Mouse (Mus musculus): ENCODE results near the gene Ubash3b. TPM values are rescaled to one million over a fixed set of nuclear protein-coding genes. Genes with fewer than 3 reads are reported as not detected.

Ubash3b gene
- polyA plus RNA-seq, 2 experiments, result 6.1 to 10.3 TPM

GRCm38 (mm10) chr9:41031590-41032489 lies 129.7 kb downstream of the Ubash3b start:
- Histone ChIP-seq H3K9ac (ENCODE audit: low read depth, low read length, severe bottlenecking) (no peak overlapping the region), H3K27ac (replicated peaks; ENCODE audit: low read depth, low read length) (no peak overlapping the region)
- no peak for DNase-seq (ENCODE audit: low spot score)

DNA sequence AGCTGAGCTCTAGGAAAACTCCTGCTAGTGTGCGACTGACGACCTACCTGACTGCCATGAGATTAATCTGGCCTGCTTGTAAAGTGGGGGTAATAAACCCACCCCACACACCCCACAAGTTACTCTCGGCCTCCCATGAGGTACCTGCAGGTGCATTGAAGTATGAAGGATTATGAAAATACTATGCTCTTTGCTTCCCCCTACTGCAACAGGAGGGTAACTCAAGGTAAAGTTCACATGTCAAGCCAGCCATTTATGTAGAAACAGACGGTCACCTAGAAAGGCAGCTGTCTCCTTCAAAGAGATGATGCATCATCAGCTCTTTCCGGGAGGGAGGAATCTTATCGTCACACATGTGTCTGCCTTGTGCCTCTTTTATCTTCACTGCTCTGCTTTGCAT lies 131.7 kb downstream of the Ubash3b start:
- Histone ChIP-seq H3K9ac (ENCODE audit: low read depth, low read length, severe bottlenecking) (no peak overlapping the region), H3K36me3 (ENCODE audit: control insufficient read depth, insufficient read depth, low read length) (no peaks in the 10 kb centered on the region), H3K4me2 (replicated peaks; ENCODE audit: low read depth, low read length, severe bottlenecking) (no peak overlapping the region), H3K9me3 (ENCODE audit: control insufficient read depth, low read length) (no peaks in the 10 kb centered on the region), H3K27me3 (ENCODE audit: control insufficient read depth, insufficient read depth, low read length) (no peaks in the 10 kb centered on the region), H3K4me1 (ENCODE audit: control insufficient read depth, insufficient read depth, low read length) (peaks cover 10% of the 10 kb centered on the region), H3K27ac (replicated peaks; ENCODE audit: low read depth, low read length) (no peak overlapping the region), H3K4me3 (replicated peaks; ENCODE audit: low read length) (no peak overlapping the region)
- WGBS, result 56% methylated on average over 6 of the region's 6 CpGs
- ATAC-seq (ENCODE audit: low FRiP score, low read depth) (no peak), DNase-seq (ENCODE audit: low spot score) (no peak)
- TF ChIP-seq POLR2A (IDR thresholded peaks at IDR 0.05; ENCODE audit: borderline replicate concordance, extremely low read depth, insufficient read depth, insufficient read length), result no peak

More at GRCm38 (mm10) chr9:41031590-41032489, 129.7 kb downstream of the Ubash3b start:
- ATAC-seq (ENCODE audit: low FRiP score, low read depth), result no peak
- no peak for TF ChIP-seq POLR2A (IDR thresholded peaks at IDR 0.05; ENCODE audit: borderline replicate concordance, extremely low read depth, insufficient read depth, insufficient read length)
- H3K4me1 ChIP-seq (ENCODE audit: control insufficient read depth, insufficient read depth, low read length), result peaks cover 10% of the 10 kb centered on the region
- H3K36me3 ChIP-seq (ENCODE audit: control insufficient read depth, insufficient read depth, low read length), result no peaks in the 10 kb centered on the region
- H3K4me3 ChIP-seq (replicated peaks; ENCODE audit: low read length), result no peak overlapping the region
- H3K4me2 ChIP-seq (replicated peaks; ENCODE audit: low read depth, low read length, severe bottlenecking), result no peak overlapping the region
- no peaks in the 10 kb centered on the region for H3K9me3 ChIP-seq (ENCODE audit: control insufficient read depth, low read length)
- no peaks in the 10 kb centered on the region for H3K27me3 ChIP-seq (ENCODE audit: control insufficient read depth, insufficient read depth, low read length)
- WGBS, result 31% methylated on average over 18 of the region's 18 CpGs

DNA sequence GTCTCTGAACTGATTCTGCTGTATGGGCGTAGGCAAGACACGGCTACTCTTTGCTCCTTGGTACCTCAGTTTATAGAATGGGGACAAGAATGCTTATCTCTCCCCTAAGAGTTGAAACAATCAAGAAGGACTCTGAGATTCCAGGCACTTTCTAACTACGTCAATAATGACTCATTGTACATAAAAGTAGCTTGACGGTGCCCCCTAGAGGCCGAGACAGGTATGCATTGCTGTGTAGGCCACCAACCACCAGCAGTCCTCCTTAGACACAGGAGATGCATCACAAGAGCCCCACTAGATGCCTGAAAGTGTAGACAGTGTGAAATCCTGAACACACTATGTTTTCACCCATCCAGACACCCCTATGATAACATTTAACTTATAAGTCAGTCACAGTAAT lies 133.0 kb downstream of the Ubash3b start:
- Histone ChIP-seq H3K4me2 (replicated peaks; ENCODE audit: low read depth, low read length, severe bottlenecking) (no peak overlapping the region), H3K36me3 (ENCODE audit: control insufficient read depth, insufficient read depth, low read length) (no peaks in the 10 kb centered on the region), H3K4me1 (ENCODE audit: control insufficient read depth, insufficient read depth, low read length) (peaks cover 10% of the 10 kb centered on the region), H3K27ac (replicated peaks; ENCODE audit: low read depth, low read length) (no peak overlapping the region), H3K9me3 (ENCODE audit: control insufficient read depth, low read length) (no peaks in the 10 kb centered on the region), H3K9ac (ENCODE audit: low read depth, low read length, severe bottlenecking) (no peak overlapping the region), H3K4me3 (replicated peaks; ENCODE audit: low read length) (no peak overlapping the region), H3K27me3 (ENCODE audit: control insufficient read depth, insufficient read depth, low read length) (no peaks in the 10 kb centered on the region)
- no peak for ATAC-seq (ENCODE audit: low FRiP score, low read depth)
- TF ChIP-seq POLR2A (IDR thresholded peaks at IDR 0.05; ENCODE audit: borderline replicate concordance, extremely low read depth, insufficient read depth, insufficient read length), result no peak
- 52% methylated on average over 5 of the region's 5 CpGs for WGBS
- DNase-seq (ENCODE audit: low spot score), result no peak

DNA sequence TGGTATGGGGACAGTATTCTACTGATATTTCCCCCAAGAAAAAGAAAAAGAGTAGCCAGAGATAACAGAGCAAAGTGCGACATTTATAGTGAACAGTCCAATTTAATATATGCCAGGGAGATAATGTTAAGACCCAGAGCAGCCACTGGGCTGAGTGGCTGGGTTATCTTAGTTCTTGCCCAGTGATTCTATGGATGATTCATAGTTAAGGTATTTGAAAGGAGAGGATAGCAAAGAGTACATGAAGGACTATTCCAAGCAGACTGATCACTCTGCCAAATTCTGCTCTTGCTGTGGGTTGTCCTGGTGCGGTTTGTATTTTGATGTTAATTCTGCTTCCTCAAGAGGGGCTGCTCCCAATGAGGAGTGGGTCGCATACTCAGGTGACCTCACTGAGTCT lies 139.8 kb downstream of the Ubash3b start:
- Histone ChIP-seq H3K36me3 (ENCODE audit: control insufficient read depth, insufficient read depth, low read length) (no peaks in the 10 kb centered on the region), H3K27me3 (ENCODE audit: control insufficient read depth, insufficient read depth, low read length) (no peaks in the 10 kb centered on the region), H3K9ac (ENCODE audit: low read depth, low read length, severe bottlenecking) (no peak overlapping the region), H3K4me2 (replicated peaks; ENCODE audit: low read depth, low read length, severe bottlenecking) (no peak overlapping the region), H3K27ac (replicated peaks; ENCODE audit: low read depth, low read length) (no peak overlapping the region), H3K4me1 (ENCODE audit: control insufficient read depth, insufficient read depth, low read length) (no peaks in the 10 kb centered on the region), H3K9me3 (ENCODE audit: control insufficient read depth, low read length) (no peaks in the 10 kb centered on the region), H3K4me3 (replicated peaks; ENCODE audit: low read length) (no peak overlapping the region)
- DNase-seq (ENCODE audit: low spot score), result no peak
- ATAC-seq (ENCODE audit: low FRiP score, low read depth), result no peak
- WGBS, result 77% methylated on average over 3 of the region's 3 CpGs
- TF ChIP-seq POLR2A (IDR thresholded peaks at IDR 0.05; ENCODE audit: borderline replicate concordance, extremely low read depth, insufficient read depth, insufficient read length), result no peak

DNA sequence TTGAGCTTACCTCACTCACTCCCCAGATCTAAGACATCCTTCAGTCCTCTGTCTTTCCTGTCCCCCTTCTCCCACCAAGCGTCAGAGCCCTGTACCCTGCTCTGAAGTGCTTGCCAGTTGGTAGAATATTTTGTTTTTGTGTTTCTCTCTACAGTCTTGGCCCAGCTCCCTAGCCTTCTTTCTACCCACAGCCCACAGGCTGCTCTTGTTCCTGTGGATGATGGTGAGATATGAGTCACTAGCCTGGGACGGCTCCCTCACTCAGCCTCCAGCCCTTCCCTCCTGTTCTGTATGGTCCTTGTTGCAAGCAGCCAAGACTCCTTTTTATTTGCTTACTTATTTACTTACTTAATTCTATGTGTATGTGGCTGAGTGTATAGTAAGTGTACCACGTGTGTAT lies 141.0 kb downstream of the Ubash3b start:
- no peaks in the 10 kb centered on the region for H3K36me3 ChIP-seq (ENCODE audit: control insufficient read depth, insufficient read depth, low read length)
- H3K4me2 ChIP-seq (replicated peaks; ENCODE audit: low read depth, low read length, severe bottlenecking), result no peak overlapping the region
- no peaks in the 10 kb centered on the region for H3K27me3 ChIP-seq (ENCODE audit: control insufficient read depth, insufficient read depth, low read length)
- 85% methylated on average over 3 of the region's 3 CpGs for WGBS
- no peak overlapping the region for H3K4me3 ChIP-seq (replicated peaks; ENCODE audit: low read length)
- DNase-seq (ENCODE audit: low spot score) (no peak), ATAC-seq (ENCODE audit: low FRiP score, low read depth) (no peak)
- H3K4me1 ChIP-seq (ENCODE audit: control insufficient read depth, insufficient read depth, low read length), result no peaks in the 10 kb centered on the region
- H3K9ac ChIP-seq (ENCODE audit: low read depth, low read length, severe bottlenecking), result no peak overlapping the region
- H3K9me3 ChIP-seq (ENCODE audit: control insufficient read depth, low read length), result no peaks in the 10 kb centered on the region
- no peak for TF ChIP-seq POLR2A (IDR thresholded peaks at IDR 0.05; ENCODE audit: borderline replicate concordance, extremely low read depth, insufficient read depth, insufficient read length)
- H3K27ac ChIP-seq (replicated peaks; ENCODE audit: low read depth, low read length), result no peak overlapping the region

Data from limb, embryonic 14.5 days (tissue).